Mouse (Mus musculus): Measurements from ENCODE around the gene Fgf7.
A peak's percentile ranks its signal among the peaks of the same experiment; 100 is the strongest.

The Fgf7 gene

GRCm38 (mm10) chr2:126034379-126035005, at the start of gene Fgf7:
Gene Fgf7 (plus strand): TSS chr2:126034658.
- no peak for DNase-seq

- DNase-seq = no peak
Measured at GRCm38 (mm10) chr2:126002291-126002690, 32.2 kb upstream of the Fgf7 start.

- peak; percentile 43 to 49 for DNase-seq
Measured at GRCm38 (mm10) chr2:126006088-126006487, 28.4 kb upstream of the Fgf7 start.

GRCm38 (mm10) chr2:126006742-126007141, 27.7 kb upstream of the Fgf7 start:
- no peak for DNase-seq

GRCm38 (mm10) chr2:126014989-126015710, 19.3 kb upstream of the Fgf7 start:
- DNase-seq = no peak

GRCm38 (mm10) chr2:126015763-126016473, 18.5 kb upstream of the Fgf7 start:
- no peak for DNase-seq

GRCm38 (mm10) chr2:126031186-126031900, 3.1 kb upstream of the Fgf7 start:
- DNase-seq = no peak

- DNase-seq = no peak
Measured at GRCm38 (mm10) chr2:126033114-126033972, 1.1 kb upstream of the Fgf7 start.

GRCm38 (mm10) chr2:126035013-126035770, 734 bp downstream of the Fgf7 start:
- no peak for DNase-seq

- DNase-seq = no peak
Measured at GRCm38 (mm10) chr2:126036121-126036520, 1.7 kb downstream of the Fgf7 start.

- DNase-seq = no peak
Measured at GRCm38 (mm10) chr2:126038221-126039000, 4.0 kb downstream of the Fgf7 start.

- no peak for DNase-seq
Measured at GRCm38 (mm10) chr2:126039414-126039891, 5.0 kb downstream of the Fgf7 start.

GRCm38 (mm10) chr2:126040651-126041050, 6.2 kb downstream of the Fgf7 start:
- DNase-seq = no peak

- DNase-seq = no peak
Measured at GRCm38 (mm10) chr2:126041237-126041636, 6.8 kb downstream of the Fgf7 start.

- no peak for DNase-seq
Measured at GRCm38 (mm10) chr2:126042674-126043073, 8.2 kb downstream of the Fgf7 start.

- DNase-seq = no peak
Measured at GRCm38 (mm10) chr2:126045621-126046020, 11.2 kb downstream of the Fgf7 start.

- DNase-seq = no peak
Measured at GRCm38 (mm10) chr2:126052749-126053557, 18.5 kb downstream of the Fgf7 start.

- no peak for DNase-seq
Measured at GRCm38 (mm10) chr2:126053657-126054056, 19.2 kb downstream of the Fgf7 start.

GRCm38 (mm10) chr2:126060595-126060994, 26.1 kb downstream of the Fgf7 start:
- DNase-seq = no peak
